Mouse (Mus musculus): ENCODE measurements around the gene Pex6.

Gene Pex6

GRCm38 (mm10) chr17:46710959-46711597 lies at the start of gene Pex6:
Gene Pex6 (plus strand): TSS chr17:46711463.
- DNase-seq (ENCODE audit: low spot score in 2 of 2), result peak; percentile 83 to 93

- DNase-seq (ENCODE audit: low spot score in 2 of 2), result no peak
These were observed 49.3 kb upstream of the Pex6 start for GRCm38 (mm10) chr17:46661981-46662380.

GRCm38 (mm10) chr17:46662730-46663129 lies 48.5 kb upstream of the Pex6 start:
- no peak for DNase-seq (ENCODE audit: low spot score in 2 of 2)

GRCm38 (mm10) chr17:46667712-46668111 lies 43.6 kb upstream of the Pex6 start:
- DNase-seq (ENCODE audit: low spot score in 2 of 2), result no peak

- DNase-seq (ENCODE audit: low spot score in 2 of 2), result no peak
These were observed 41.4 kb upstream of the Pex6 start for GRCm38 (mm10) chr17:46669911-46670310.

GRCm38 (mm10) chr17:46673850-46674529 lies 37.3 kb upstream of the Pex6 start, which contains the start of gene Rrp36:
Gene Rrp36 (minus strand): TSS chr17:46674352.
- DNase-seq (ENCODE audit: low spot score in 2 of 2), result peak; percentile 76 to 92

- no peak for DNase-seq (ENCODE audit: low spot score in 2 of 2)
These were observed 36.6 kb upstream of the Pex6 start for GRCm38 (mm10) chr17:46674530-46675283.

GRCm38 (mm10) chr17:46678416-46678815 lies 32.8 kb upstream of the Pex6 start, which contains the start of gene Mea1:
Gene Mea1 (plus strand): TSS chr17:46678793.
- no peak for DNase-seq (ENCODE audit: low spot score in 2 of 2)

- DNase-seq (ENCODE audit: low spot score in 2 of 2), result no peak
These were observed 32.4 kb upstream of the Pex6 start for GRCm38 (mm10) chr17:46678911-46679310.

- peak; percentile 31 to 68 for DNase-seq (ENCODE audit: low spot score in 2 of 2)
These were observed 31.2 kb upstream of the Pex6 start for GRCm38 (mm10) chr17:46679843-46680759.

GRCm38 (mm10) chr17:46680760-46681373 lies 30.4 kb upstream of the Pex6 start, which contains the start of gene Klhdc3:
Gene Klhdc3 (minus strand): TSS chr17:46680914.
- peak; percentile 89 to 99 for DNase-seq (ENCODE audit: low spot score in 2 of 2)

- peak in 1 of 2 experiments; percentile 31 for DNase-seq (ENCODE audit: low spot score in 2 of 2)
These were observed 29.7 kb upstream of the Pex6 start for GRCm38 (mm10) chr17:46681466-46682118.

- DNase-seq (ENCODE audit: low spot score in 2 of 2), result no peak
These were observed 28.4 kb upstream of the Pex6 start for GRCm38 (mm10) chr17:46682654-46683389.

GRCm38 (mm10) chr17:46685913-46686312 lies 25.4 kb upstream of the Pex6 start:
- DNase-seq (ENCODE audit: low spot score in 2 of 2), result no peak

- DNase-seq (ENCODE audit: low spot score in 2 of 2), result peak in 1 of 2 experiments; percentile 12
These were observed 20.6 kb upstream of the Pex6 start for GRCm38 (mm10) chr17:46690665-46691064.

GRCm38 (mm10) chr17:46691390-46691789 lies 19.9 kb upstream of the Pex6 start:
- DNase-seq (ENCODE audit: low spot score in 2 of 2), result no peak

GRCm38 (mm10) chr17:46694517-46695063 lies 16.7 kb upstream of the Pex6 start:
- DNase-seq (ENCODE audit: low spot score in 2 of 2), result no peak

- DNase-seq (ENCODE audit: low spot score in 2 of 2), result no peak
These were observed 12.7 kb upstream of the Pex6 start for GRCm38 (mm10) chr17:46698515-46698914.

GRCm38 (mm10) chr17:46699245-46699644 lies 12.0 kb upstream of the Pex6 start:
- no peak for DNase-seq (ENCODE audit: low spot score in 2 of 2)

All from spleen, postnatal 10 days (tissue).